Mouse (Mus musculus) CH12.LX (cell line): Measurements from ENCODE around the gene Rps12-ps3. TPM values are rescaled to one million over a fixed set of nuclear protein-coding genes. Genes with fewer than 3 reads are reported as not detected.

Experiments
- DNase-seq: peaks from one replicate; pipeline ENCODE4 v3.0.0-alpha.2; 2013; ENCODE audit errors: extremely low read depth
- H3K27ac ChIP-seq: 2 replicates; pipeline ENCODE4 v1.5.1; 2012; ENCODE audit warnings: low read depth, mild to moderate bottlenecking, control low read depth, moderate library complexity; ENCODE audit not compliant: insufficient read depth
- H3K27me3 ChIP-seq: replicated peaks from 2 replicates; pipeline ENCODE3; 2012; ENCODE audit warnings: inconsistent platforms
- H3K36me3 ChIP-seq, 2 experiments: replicated peaks in 1 of 2; 2 replicates each; pipeline versions ENCODE3 to v1.6.1; 2012; ENCODE audit warnings: inconsistent platforms in 1 of 2, low read length in 1 of 2, mild to moderate bottlenecking in 1 of 2, mixed read lengths in 1 of 2, moderate library complexity in 1 of 2; ENCODE audit not compliant: control insufficient read depth in 1 of 2, insufficient read depth in 1 of 2
- H3K4me1 ChIP-seq, 2 experiments: 2 replicates each; pipeline ENCODE4 v1.6.1; 2012; ENCODE audit warnings: inconsistent platforms in 1 of 2, moderate library complexity in 1 of 2; ENCODE audit not compliant: insufficient read depth in 2 of 2, control insufficient read depth in 1 of 2
- H3K4me2 ChIP-seq: 2 replicates; pipeline ENCODE4 v1.6.1; 2012; ENCODE audit warnings: low read depth, mild to moderate bottlenecking, control low read depth; ENCODE audit not compliant: poor library complexity, insufficient read depth, severe bottlenecking
- H3K4me3 ChIP-seq, 3 experiments: fragments of 150-350 bp in 1 of 3; sonication (generic) in 1 of 3; replicated peaks in 1 of 3; 2 replicates each; pipeline versions ENCODE3 to v1.5.1; 2011 to 2012; ENCODE audit warnings: low read depth in 2 of 3, low read length in 2 of 3, mild to moderate bottlenecking in 2 of 3, moderate library complexity in 2 of 3, control low read depth in 1 of 3, improper control_type of control experiment in 1 of 3, inconsistent platforms in 1 of 3, mixed read lengths in 1 of 3; ENCODE audit not compliant: poor library complexity in 1 of 3
- H3K79me2 ChIP-seq: replicated peaks from 2 replicates; pipeline ENCODE4 v1.6.1; 2012; ENCODE audit warnings: mild to moderate bottlenecking, moderate library complexity; ENCODE audit not compliant: control insufficient read depth, poor library complexity, insufficient read depth, severe bottlenecking; ENCODE audit errors: extremely low read depth
- H3K9ac ChIP-seq: 2 replicates; pipeline ENCODE4 v1.6.1; 2012; ENCODE audit warnings: low read depth, mild to moderate bottlenecking, control low read depth, moderate library complexity; ENCODE audit not compliant: insufficient read depth
- H3K9me3 ChIP-seq: replicated peaks from 2 replicates; pipeline ENCODE3; 2012; ENCODE audit warnings: low read length, inconsistent platforms, mixed read lengths
- BHLHE40 ChIP-seq: IDR thresholded peaks from 2 replicates; pipeline ENCODE4 v1.6.1; 2011; ENCODE audit warnings: mild to moderate bottlenecking, low read depth, low read length, improper control_type of control experiment
- CHD2 ChIP-seq: IDR thresholded peaks from 2 replicates; pipeline ENCODE4 v1.6.1; 2011; ENCODE audit warnings: low read length, improper control_type of control experiment
- EP300 ChIP-seq: IDR thresholded peaks from 2 replicates; pipeline ENCODE4 v1.6.1; 2011; ENCODE audit warnings: low read length, improper control_type of control experiment
- GABPA ChIP-seq: IDR thresholded peaks from 2 replicates; pipeline ENCODE4 v1.6.1; 2012; ENCODE audit warnings: low read depth, low read length, improper control_type of control experiment, inconsistent platforms; ENCODE audit not compliant: insufficient replicate concordance
- HCFC1 ChIP-seq: IDR thresholded peaks from 2 replicates; pipeline ENCODE4 v1.6.1; 2012; ENCODE audit warnings: low read depth, mild to moderate bottlenecking, inconsistent platforms, low read length, improper control_type of control experiment
- IRF4 ChIP-seq: IDR thresholded peaks from 2 replicates; pipeline ENCODE4 v1.6.1; 2014; ENCODE audit warnings: low read depth, mild to moderate bottlenecking, inconsistent platforms, low read length, improper control_type of control experiment
- JUN ChIP-seq: IDR thresholded peaks from 2 replicates; pipeline ENCODE4 v1.6.1; 2011; ENCODE audit warnings: low read depth, mild to moderate bottlenecking, low read length, improper control_type of control experiment, moderate library complexity; ENCODE audit not compliant: insufficient read depth
- JUND ChIP-seq: conservative IDR thresholded peaks from 2 replicates; pipeline ENCODE4 v1.6.1; 2011; ENCODE audit warnings: low read depth, low read length, improper control_type of control experiment
- KAT2A ChIP-seq: IDR thresholded peaks from 2 replicates; pipeline ENCODE4 v1.6.1; 2012; ENCODE audit warnings: low read length, improper control_type of control experiment, inconsistent platforms; ENCODE audit not compliant: insufficient replicate concordance
- MAFK ChIP-seq: IDR thresholded peaks from 2 replicates; pipeline ENCODE4 v1.6.1; 2011; ENCODE audit warnings: low read length, improper control_type of control experiment; ENCODE audit not compliant: insufficient replicate concordance
- MAZ ChIP-seq: IDR thresholded peaks from 2 replicates; pipeline ENCODE4 v1.6.1; 2012; ENCODE audit warnings: low read depth, mild to moderate bottlenecking, inconsistent platforms, low read length, improper control_type of control experiment, moderate library complexity
- MEF2A ChIP-seq: IDR thresholded peaks from 2 replicates; pipeline ENCODE4 v1.6.1; 2014; ENCODE audit warnings: low read depth, mild to moderate bottlenecking, inconsistent platforms, low read length, improper control_type of control experiment, borderline replicate concordance
- MXI1 ChIP-seq: IDR thresholded peaks from 2 replicates; pipeline ENCODE4 v1.6.1; 2011; ENCODE audit warnings: mild to moderate bottlenecking, low read depth, low read length, improper control_type of control experiment
- MYC ChIP-seq: IDR thresholded peaks from 2 replicates; pipeline ENCODE4 v1.6.1; 2011; ENCODE audit warnings: low read depth, mild to moderate bottlenecking, improper control_type of control experiment, low read length
- POLR2AphosphoS2 ChIP-seq: IDR thresholded peaks from 2 replicates; pipeline ENCODE4 v1.6.1; 2011; ENCODE audit warnings: low read depth, low read length, improper control_type of control experiment
- RAD21 ChIP-seq: IDR thresholded peaks from 2 replicates; pipeline ENCODE4 v1.6.1; 2011; ENCODE audit warnings: low read depth, mild to moderate bottlenecking, low read length, improper control_type of control experiment, moderate library complexity
- RCOR1 ChIP-seq: conservative IDR thresholded peaks from 2 replicates; pipeline ENCODE4 v1.6.1; 2012; ENCODE audit warnings: low read depth, mild to moderate bottlenecking, inconsistent platforms, low read length, improper control_type of control experiment
- SMC3 ChIP-seq: IDR thresholded peaks from 2 replicates; pipeline ENCODE4 v1.6.1; 2011; ENCODE audit warnings: low read depth, low read length, improper control_type of control experiment
- TCF12 ChIP-seq: IDR thresholded peaks from 2 replicates; pipeline ENCODE4 v1.6.1; 2014; ENCODE audit warnings: low read depth, mild to moderate bottlenecking, inconsistent platforms, low read length, improper control_type of control experiment
- UBTF ChIP-seq: IDR thresholded peaks from 2 replicates; pipeline ENCODE4 v1.6.1; 2012; ENCODE audit warnings: low read depth, mild to moderate bottlenecking, inconsistent platforms, low read length, improper control_type of control experiment, moderate library complexity
- USF1 ChIP-seq: IDR thresholded peaks from 2 replicates; pipeline ENCODE4 v1.6.1; 2014; ENCODE audit warnings: low read depth, mild to moderate bottlenecking, inconsistent platforms, low read length, improper control_type of control experiment
- USF2 ChIP-seq: conservative IDR thresholded peaks from 2 replicates; pipeline ENCODE4 v1.6.1; 2011; ENCODE audit warnings: low read depth, low read length, improper control_type of control experiment
- ZC3H11A ChIP-seq: IDR thresholded peaks from 2 replicates; pipeline ENCODE4 v1.6.1; 2012; ENCODE audit warnings: low read depth, mild to moderate bottlenecking, inconsistent platforms, low read length, improper control_type of control experiment
- ZMIZ1 ChIP-seq: IDR thresholded peaks from 2 replicates; pipeline ENCODE4 v1.6.1; 2012; ENCODE audit warnings: low read depth, mild to moderate bottlenecking, inconsistent platforms, low read length, improper control_type of control experiment
- dilution Hi-C: fragments of 300-500 bp; cut with MboI; formaldehyde crosslinking; loops from 2 replicates; pipeline ENCODE4 v1.14.3; 2020; ENCODE audit warnings: low sequenced_read_pairs; ENCODE audit not compliant: extremely low pct_unique_long_range_greater_than_20kb, extremely low pct_ligation_motif_present
- in situ Hi-C: fragments of 300-500 bp; cut with MboI; formaldehyde crosslinking; loops from 3 replicates; pipeline ENCODE4 v1.14.3; 2019; ENCODE audit warnings: low sequenced_read_pairs, low pct_ligation_motif_present, low pct_unique_long_range_greater_than_20kb, mixed read lengths
- polyA plus RNA-seq: library from polyadenylated mRNA; unstranded; fragments of >175 nt; gene quantifications from 2 replicates; pipeline ENCODE4 v1.2.1, GENCODE M21; 2012; ENCODE audit warnings: low read depth; ENCODE audit not compliant: insufficient read length
- total RNA-seq, 2 experiments: library from RNA; depleted of rRNA; stranded (reverse); fragments of 300-350 nt in 1 of 2; fragments of >200 nt in 1 of 2; gene quantifications; 2 replicates each; pipeline ENCODE4 v1.2.3; 2012 to 2014

Rps12-ps3 gene
- total and polyA plus RNA-seq, 3 experiments: 567 to 3,509 (median 1,885) TPM

DNA sequence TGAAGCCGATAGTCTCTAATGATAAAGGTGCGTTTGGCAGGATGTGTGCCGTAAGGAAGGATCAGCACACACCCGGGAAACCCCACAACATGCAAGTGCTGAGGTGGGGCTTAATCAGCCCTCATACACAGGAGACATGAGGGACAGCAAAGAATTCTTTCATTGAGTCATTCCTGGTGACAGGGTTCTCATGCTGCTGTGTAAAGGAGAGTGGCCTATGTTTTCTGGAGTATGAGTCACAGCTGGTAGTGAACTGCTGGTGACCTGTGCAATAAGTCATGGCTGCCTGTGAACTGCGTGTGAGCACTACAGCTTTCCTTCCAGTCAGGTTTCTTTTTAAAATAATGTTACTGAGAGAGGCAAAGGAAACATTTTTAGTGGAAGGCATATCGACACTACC is 32.3 kb upstream of the Rps12-ps3 start:
- H3K27ac ChIP-seq: no peak overlapping the region
- no peaks in the 10 kb centered on the region for H3K79me2 ChIP-seq
- no peak overlapping the region for H3K9ac ChIP-seq
- H3K36me3 ChIP-seq: peaks cover 0 to 17% of the 10 kb centered on the region in 2 experiments
- H3K9me3 ChIP-seq: no peaks in the 10 kb centered on the region
- H3K4me2 ChIP-seq: no peak overlapping the region
- no peaks in the 10 kb centered on the region for H3K4me1 ChIP-seq
- no peaks in the 10 kb centered on the region for H3K27me3 ChIP-seq
- H3K4me3 ChIP-seq: no peak overlapping the region
- TF ChIP-seq SMC3: no peak
- TF ChIP-seq USF1: no peak
- TF ChIP-seq MEF2A: no peak
- TF ChIP-seq UBTF: no peak
- no peak for TF ChIP-seq MXI1
- TF ChIP-seq EP300: no peak
- no peak for TF ChIP-seq TCF12
- TF ChIP-seq BHLHE40: no peak
- TF ChIP-seq CHD2: no peak
- TF ChIP-seq JUND: no peak
- no peak for TF ChIP-seq IRF4
- no peak for TF ChIP-seq MYC
- TF ChIP-seq HCFC1: no peak
- TF ChIP-seq POLR2AphosphoS2: no peak
- DNase-seq: no peak
- in situ Hi-C loops (no loop called here), dilution Hi-C loops (no loop called here)

DNA sequence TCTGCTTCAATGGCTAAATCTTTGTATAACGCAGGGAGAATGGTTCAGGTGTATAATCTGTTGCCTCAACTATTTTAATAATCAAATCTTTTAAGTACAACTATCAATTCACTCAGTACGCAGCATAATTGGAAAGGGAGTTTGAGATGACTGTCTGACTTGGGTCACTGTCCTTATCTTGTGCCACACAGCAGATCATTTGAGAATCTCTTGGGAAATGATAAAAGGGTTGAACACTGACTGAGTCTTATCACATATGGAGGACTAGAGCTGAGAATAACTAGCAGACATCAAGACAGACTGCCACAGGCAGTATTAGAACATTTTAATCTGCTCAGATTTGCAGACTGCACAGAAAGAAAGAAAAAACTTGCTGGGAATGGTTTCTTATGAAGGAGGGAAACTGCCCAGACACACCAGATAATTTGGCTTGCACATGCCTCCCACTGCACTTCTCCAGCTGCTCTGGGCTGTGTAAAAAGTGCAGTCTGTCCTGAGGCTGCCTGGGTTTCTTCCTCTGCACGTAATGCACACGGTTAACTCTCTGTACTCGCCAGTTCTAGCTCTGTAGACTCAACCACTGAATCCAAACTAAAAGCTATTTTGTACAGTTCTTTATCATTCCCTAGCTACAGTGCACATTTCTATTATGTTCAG is 29.8 kb upstream of the Rps12-ps3 start:
- dilution Hi-C loops: no loop called here
- Histone ChIP-seq H3K27me3 (no peaks in the 10 kb centered on the region), H3K4me2 (no peak overlapping the region), H3K4me3 (no peak overlapping the region), H3K9ac (no peak overlapping the region), H3K4me1 (no peaks in the 10 kb centered on the region), H3K79me2 (no peaks in the 10 kb centered on the region), H3K36me3 (peaks cover 0 to 24% of the 10 kb centered on the region in 2 experiments), H3K9me3 (no peaks in the 10 kb centered on the region), H3K27ac (no peak overlapping the region)
- TF ChIP-seq MEF2A: no peak
- no peak for TF ChIP-seq RAD21
- no peak for TF ChIP-seq TCF12
- TF ChIP-seq RCOR1: no peak
- TF ChIP-seq POLR2AphosphoS2: no peak
- TF ChIP-seq MAFK: no peak
- no peak for TF ChIP-seq USF2
- TF ChIP-seq USF1: no peak
- TF ChIP-seq MAZ: no peak
- no peak for TF ChIP-seq KAT2A
- TF ChIP-seq ZC3H11A: no peak
- no peak for TF ChIP-seq ZMIZ1
- TF ChIP-seq JUN: no peak
- TF ChIP-seq BHLHE40: no peak
- TF ChIP-seq SMC3: no peak
- no peak for TF ChIP-seq IRF4
- no peak for TF ChIP-seq EP300
- TF ChIP-seq GABPA: no peak
- no peak for DNase-seq
- in situ Hi-C loops: no loop called here
